Mouse (Mus musculus): ENCODE measurements around the gene Npas3. TPM values are rescaled to one million over a fixed set of nuclear protein-coding genes. Genes with fewer than 3 reads are reported as not detected.

Npas3 gene
- polyA plus RNA-seq, 1 experiment: 10.2 TPM

DNA sequence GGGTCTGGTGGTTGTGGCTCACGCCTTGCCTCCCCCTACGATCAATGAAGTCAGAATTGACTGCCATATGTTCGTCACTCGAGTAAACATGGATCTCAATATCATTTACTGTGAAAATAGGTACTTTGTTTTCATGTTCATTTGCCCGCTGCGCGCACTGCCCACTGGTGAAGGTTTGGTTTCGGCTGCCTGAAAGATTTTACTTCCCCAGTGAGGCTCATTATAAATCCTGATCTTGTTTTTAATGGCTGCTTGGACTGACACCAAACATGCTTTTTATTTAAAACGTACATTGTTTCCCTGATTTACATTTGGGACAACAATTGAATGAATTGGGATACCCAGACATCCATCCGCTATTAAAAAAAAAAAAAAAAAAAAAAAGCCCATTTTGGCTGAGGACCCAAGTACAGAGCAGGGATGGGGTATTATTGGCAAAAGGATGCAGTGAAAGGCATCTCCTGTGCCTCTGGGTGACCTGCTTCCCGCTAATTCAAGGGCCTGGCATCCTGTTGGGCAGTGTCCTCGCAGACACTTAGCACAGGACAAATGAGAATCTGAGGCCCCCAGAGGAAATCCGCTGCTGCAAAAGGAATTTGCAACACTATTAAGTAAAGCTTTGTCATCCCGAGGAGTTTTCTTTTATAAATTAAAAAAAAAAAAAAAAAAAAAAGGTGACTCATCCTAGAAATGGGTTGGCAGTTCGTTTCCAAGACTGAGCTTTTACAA is 796.3 kb downstream of the Npas3 start:
- no peak for DNase-seq (ENCODE audit: extremely low spot score in 1 of 2, low spot score in 1 of 2)

DNA sequence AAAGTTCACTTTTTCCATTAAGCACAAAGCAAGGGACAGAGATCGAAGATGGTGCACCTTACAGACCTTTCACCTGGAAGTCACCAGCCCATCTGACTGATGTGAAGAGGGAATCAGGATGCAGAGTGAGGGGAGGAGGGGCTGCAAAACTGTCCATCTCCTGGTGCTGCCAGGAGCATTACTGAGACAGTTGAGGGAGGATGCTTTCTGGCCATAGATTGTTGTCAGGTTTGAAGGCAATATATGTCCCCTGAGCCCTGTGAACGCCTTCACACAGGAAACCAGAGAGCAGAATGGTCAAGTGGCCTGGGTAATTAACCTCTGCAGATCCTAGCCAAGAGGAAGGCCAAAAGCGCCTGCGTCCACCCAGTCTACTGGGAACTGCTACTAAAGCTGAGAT is 796.9 kb downstream of the Npas3 start:
- DNase-seq (ENCODE audit: extremely low spot score in 1 of 2, low spot score in 1 of 2): no peak

DNA sequence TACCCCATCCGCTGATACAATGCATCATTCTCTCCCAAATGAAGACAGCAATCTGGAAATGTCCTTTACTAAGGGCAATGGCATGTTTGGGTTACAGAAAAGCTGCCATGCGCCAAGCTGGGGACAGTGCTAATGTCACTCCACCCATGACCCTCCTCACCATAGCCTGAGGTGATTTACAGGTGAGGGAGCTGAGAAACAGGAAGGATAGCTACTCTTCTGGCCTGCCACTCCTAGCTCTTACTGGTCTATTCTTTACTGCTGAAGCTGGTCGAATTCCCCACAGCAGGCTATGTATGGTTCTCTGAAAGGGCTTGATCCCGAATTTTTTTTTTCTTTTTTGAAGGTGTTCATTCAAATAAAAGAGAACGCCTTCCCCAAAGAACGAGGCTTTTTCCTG is 798.3 kb downstream of the Npas3 start:
- DNase-seq (ENCODE audit: extremely low spot score in 1 of 2, low spot score in 1 of 2): no peak

DNA sequence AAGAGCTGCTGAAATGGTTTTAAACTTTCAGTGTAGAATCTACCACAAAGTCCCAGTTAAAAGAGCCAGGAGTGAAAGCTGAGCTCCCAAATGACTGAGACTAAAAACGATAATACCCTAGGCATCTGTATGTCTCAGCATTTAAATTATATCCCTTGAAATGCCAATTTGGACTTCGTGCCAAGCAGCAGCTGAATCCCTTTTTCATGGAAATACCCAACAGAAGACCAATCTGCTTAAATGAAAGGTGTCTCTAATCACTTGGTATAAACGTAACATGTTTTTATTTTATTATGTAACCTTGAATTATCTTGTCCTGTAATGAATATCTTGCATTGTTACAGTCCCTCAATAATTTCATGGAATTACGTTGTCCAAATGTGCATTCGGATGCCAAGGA is 799.6 kb downstream of the Npas3 start:
- DNase-seq (ENCODE audit: extremely low spot score in 1 of 2, low spot score in 1 of 2): no peak

DNA sequence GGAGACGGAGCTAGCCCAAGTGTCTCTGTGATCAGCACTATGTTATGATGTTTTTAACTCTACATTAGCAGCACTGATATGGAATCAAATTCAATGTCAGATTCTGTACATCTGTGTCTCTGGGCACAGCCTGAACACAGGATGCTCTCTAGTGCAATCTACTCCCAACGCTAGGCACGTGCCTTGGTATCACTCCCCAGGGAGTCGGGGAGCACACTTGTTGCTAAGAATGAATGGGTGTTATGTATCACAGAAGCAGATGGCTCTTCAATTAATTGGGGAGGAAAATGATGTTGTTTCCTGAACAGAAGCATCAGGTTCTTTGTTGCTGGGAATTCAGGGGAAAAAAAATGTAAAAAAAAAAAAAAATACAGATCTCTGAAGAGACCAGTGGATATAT is 801.4 kb downstream of the Npas3 start:
- DNase-seq (ENCODE audit: extremely low spot score in 1 of 2, low spot score in 1 of 2): no peak

DNA sequence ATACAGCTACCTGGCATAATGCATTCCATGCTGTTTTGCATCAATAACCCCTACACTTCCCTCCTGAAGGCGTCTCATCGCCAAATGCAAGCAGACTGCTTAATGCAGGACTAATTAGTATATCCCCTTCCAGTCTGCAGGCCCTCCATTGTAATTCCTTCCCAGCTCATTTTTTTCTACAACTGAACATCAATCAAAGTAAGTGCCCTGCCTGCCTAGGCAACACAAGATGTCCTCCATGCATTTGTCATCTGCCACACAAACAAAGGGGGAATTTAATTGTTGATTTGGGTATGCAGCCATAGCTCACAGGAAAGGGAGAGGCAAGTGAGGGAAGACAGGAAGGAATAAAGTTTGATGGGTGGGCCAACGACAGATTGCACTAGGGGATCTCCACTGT is 804.5 kb downstream of the Npas3 start:
- no peak for DNase-seq (ENCODE audit: extremely low spot score in 1 of 2, low spot score in 1 of 2)

DNA sequence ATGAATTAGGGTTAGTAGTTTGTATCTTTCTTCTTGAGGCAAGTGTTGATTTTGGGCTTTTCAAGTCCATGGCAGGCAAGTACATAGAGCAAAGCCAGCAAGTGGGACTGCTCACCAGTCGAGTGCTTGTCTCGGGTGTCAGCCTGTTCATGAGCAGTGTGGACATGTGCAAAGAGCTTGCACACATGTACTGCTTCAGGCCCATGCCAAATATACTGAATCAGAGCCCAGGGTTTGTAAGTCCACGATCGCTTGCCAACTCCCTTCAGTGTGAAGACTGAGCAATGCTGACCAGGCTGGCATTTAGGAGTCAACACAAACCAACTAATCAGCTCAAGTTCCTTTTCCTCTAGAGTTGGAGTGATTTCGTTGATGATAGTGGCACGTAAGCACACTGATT is 805.1 kb downstream of the Npas3 start:
- no peak for DNase-seq (ENCODE audit: extremely low spot score in 1 of 2, low spot score in 1 of 2)

DNA sequence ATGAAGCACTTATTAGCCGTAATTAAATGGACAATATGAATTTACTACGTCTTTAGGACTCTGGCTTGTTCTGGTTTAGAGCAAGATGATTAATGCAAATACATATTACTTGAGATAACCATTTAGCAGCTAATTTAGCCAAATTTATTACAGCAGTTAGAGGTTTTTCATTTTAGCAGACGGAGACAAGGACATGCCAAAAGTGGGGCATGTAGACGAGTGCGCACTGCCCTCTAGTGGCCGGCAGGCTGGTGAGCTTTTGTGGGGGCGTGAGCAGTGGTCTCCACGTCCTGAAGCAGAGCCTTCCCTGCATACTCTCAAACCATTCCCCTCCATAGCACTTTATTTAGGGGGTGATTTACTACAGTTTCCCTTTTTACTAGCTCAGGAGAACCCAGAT is 812.3 kb downstream of the Npas3 start:
- DNase-seq (ENCODE audit: extremely low spot score in 1 of 2, low spot score in 1 of 2): peak; percentile 45 to 87

DNA sequence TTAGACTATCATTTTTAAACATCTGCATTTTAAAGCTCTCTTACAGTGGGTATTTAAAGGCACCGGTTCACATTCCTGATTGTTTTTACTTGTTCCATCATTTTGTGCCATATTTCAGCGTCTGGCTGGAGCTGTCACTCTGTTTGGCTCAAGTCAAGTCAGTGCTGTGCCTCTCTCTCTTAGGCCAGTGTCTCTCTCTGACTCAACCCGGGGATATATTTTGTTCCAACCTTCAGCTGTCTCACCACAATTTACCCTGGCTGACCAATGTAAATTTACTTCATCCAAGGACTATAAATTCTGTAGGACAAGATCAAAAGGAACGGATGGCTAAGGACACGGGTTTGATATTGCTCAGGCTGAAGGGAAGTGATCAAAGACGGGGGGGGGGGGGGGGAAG is 812.7 kb downstream of the Npas3 start:
- DNase-seq (ENCODE audit: extremely low spot score in 1 of 2, low spot score in 1 of 2): no peak

DNA sequence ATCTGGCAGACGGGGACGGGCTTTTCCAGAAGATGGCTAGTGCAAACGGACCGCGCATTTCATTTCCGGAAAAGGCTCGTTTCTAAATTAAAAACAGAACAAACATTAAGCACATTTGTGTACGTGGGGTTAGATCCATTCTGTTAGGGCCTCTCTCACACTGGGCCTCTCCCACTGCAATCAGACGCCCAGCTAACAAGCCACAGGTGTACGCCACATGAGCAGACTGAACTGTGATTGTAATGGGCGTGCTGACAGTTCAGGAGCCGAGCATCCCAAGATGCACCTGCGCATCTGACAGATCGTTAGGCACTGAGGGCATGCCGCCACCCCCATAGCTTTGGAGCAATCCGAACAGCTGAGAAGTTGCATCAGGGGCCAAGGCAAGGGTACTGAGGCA is 816.5 kb downstream of the Npas3 start:
- no peak for DNase-seq (ENCODE audit: extremely low spot score in 1 of 2, low spot score in 1 of 2)

DNA sequence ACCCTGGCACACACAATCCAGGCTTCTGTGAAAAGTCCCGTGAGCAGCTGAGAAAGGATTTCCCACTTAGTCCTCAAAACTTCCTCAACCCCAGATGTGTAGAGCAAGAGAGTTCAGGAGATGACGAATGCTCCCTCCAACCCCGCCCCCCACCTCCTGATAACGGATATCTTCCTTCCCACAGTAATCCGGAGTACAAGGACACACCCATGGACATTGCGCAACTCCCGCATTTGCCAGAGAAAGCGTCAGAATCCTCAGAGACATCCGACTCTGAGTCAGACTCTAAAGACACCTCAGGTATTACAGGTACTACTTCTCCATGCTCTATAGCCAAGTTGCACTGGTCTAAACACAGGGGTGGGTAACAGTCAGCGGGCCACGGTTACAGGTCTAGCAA is 817.1 kb downstream of the Npas3 start:
- no peak for DNase-seq (ENCODE audit: extremely low spot score in 1 of 2, low spot score in 1 of 2)

DNA sequence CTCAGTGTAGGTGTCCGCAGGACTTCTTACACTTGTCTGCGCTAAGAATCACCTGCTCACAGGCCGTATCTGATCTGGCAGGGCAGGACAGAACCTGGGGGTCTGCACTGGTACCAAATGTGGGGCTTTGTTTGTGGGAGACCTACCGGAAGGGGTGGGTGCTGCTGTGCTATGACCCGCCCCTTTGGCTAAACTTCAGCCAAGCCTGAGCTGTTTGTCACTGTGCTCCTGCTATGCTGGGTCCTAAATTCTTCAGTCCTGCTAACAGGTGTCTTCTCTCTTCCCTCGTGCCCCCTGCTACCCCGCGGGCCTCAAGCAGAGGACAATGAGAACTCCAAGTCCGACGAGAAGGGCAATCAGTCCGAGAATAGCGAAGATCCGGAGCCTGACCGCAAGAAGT is 818.9 kb downstream of the Npas3 start:
- DNase-seq (ENCODE audit: extremely low spot score in 1 of 2, low spot score in 1 of 2): no peak

DNA sequence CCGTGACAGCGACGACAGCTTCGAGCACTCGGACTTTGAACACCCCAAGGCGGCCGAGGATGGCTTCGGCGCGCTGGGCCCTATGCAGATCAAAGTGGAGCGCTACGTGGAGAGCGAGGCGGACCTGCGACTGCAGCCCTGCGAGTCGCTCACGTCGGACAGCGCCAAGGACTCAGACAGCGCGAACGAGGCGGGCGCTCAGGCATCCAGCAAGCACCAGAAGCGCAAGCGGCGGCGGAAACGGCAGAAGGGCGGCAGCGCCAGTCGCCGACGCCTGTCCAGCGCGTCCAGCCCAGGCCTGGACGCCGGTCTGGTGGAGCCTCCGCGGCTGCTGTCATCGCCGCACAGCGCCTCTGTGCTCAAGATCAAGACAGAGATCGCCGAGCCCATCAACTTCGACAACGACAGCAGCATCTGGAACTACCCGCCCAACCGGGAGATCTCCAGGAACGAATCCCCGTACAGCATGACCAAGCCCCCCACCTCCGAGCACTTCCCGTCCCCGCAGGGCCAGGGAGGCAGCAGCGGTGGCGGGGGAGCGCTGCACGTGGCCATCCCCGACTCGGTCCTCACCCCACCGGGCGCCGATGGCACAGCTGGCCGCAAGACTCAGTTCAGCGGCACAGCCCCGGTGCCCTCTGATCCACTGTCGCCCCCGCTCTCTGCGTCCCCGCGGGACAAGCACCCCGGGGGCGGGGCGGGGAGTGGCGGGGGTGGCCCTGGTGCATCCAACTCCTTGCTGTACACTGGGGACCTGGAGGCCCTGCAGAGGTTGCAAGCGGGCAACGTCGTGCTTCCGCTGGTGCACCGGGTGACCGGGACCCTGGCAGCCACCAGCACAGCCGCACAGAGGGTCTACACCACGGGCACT is 819.6 kb downstream of the Npas3 start:
- no peak for DNase-seq (ENCODE audit: extremely low spot score in 1 of 2, low spot score in 1 of 2)

DNA sequence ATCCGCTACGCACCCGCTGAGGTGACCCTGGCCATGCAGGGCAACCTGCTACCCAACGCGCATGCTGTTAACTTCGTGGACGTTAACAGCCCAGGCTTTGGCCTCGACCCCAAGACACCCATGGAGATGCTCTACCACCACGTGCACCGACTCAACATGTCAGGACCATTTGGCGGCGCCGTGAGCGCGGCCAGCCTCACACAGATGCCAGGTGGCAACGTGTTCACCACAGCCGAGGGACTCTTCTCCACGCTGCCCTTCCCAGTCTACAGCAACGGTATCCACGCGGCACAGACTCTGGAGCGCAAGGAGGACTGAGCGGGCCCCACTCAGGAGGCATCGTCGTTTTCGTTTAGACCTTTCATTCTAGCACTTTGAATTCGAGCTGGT is 820.3 kb downstream of the Npas3 start:
- DNase-seq (ENCODE audit: extremely low spot score in 1 of 2, low spot score in 1 of 2): no peak

DNA sequence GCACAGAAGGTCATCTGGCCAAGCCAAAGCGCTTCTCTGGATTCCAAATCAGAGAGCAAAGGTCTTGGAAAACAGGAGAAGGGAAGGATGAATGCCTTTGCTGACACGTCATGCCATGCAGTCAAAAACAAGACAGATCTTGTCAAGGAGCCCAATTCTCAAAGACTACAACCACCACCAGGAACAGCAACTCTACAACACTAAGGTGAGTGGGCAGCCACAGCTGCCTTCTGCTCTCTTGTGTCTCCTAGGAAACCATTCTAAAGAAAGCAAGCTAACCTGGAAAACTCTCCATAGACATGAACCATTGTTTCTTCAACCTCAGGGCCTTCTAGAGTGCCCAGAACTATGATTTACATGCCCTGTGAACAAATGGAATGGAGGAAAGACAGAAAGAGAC is 825.5 kb downstream of the Npas3 start:
- peak in 1 of 2 experiments; percentile 41 for DNase-seq (ENCODE audit: extremely low spot score in 1 of 2, low spot score in 1 of 2)

DNA sequence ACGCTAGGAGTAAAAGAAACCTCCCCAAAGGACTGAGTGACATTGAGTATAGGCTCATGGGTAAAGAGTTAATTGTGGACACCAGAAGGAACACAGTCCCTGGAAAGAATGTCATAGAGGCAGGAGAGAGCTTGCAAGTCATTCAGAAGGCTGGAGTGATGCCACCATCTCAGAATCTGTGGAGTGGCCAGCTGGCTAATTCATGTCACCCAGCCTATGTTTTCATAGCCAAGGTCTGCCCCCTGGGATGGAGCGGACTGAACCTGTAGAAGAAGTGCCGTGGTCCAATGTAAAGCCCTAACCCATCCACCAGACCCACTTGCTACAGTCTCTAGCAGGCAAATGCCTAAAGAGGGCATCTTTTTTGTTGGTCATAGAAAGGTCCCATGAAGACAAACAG is 832.5 kb downstream of the Npas3 start:
- DNase-seq (ENCODE audit: extremely low spot score in 1 of 2, low spot score in 1 of 2): no peak

DNA sequence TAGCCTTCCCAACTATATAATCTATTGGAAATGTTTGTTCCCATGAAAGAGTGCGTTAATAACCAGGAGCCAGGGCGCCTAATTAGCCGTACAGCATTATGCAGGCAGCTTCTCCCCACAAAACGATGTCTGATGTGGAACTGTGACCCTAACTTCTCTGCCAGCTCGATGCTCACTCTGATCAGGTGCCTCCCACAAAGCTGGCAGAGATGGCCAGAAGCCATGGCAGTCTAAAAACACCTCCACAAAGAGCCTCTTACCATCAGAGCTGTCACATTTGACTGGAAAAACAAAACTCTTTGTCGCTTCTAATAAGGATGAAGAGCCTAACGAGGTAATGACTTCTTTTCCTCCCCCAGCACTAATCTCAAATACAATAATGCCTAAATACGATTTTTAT is 845.3 kb downstream of the Npas3 start:
- no peak for DNase-seq (ENCODE audit: extremely low spot score in 1 of 2, low spot score in 1 of 2)

DNA sequence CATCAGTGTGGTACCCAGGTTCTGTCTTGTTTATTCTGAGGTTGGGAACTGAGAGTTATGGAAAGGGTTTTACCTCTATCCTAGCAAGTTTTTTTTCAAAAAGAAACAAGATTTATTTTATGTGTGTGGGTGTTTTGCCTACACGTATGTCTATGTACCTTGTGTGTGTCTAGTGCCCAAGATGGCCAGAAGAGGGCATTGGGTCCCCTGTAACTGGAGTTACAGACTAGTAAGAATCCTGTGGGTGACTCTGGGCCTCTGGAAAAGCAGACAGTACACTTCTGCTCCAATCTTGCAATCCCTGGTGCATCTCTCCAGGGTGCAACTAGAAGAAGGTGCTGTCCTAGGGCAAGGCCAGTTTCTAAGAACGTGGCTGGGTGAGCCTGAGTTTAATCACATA is 848.0 kb downstream of the Npas3 start:
- DNase-seq (ENCODE audit: extremely low spot score in 1 of 2, low spot score in 1 of 2): no peak

DNA sequence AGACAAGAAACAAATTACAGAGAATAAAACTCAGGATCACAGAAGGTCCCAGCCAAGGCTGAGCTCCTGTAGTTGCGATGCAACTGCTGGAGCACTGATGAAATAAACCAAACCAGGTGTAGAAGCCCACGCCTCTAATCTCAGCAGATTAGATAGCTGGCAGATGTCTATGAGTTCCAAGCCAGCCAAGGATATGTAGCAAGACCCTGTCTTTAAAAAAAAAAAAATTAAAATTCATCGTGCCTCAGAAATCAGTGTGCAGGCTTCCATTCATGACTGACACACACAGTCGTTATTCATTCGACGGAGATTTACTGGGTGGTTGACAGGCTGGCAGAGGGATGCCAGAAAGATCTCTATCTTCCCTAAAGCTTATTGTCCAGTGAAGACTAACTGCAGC is 849.7 kb downstream of the Npas3 start:
- no peak for DNase-seq (ENCODE audit: extremely low spot score in 1 of 2, low spot score in 1 of 2)

DNA sequence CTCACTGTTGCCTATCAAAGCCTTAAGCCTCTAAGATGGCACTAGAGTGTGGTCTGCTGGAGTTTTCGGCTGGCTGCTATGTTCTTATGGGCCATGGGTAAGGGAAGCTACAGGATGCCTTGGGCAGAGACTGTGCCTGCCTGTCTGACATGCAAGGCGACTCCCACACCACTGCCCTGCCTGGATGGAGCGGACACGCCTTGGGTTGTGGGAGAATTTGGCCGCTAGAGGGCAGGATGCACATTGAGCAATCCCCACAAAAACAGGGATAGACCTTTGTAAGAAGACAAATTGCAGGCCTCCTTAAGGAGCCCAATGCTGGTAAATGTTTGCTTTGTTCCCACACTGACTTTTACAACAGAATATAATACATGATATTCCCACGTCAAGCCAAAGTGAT is 850.3 kb downstream of the Npas3 start:
- peak; percentile 37 to 85 for DNase-seq (ENCODE audit: extremely low spot score in 1 of 2, low spot score in 1 of 2)

DNA sequence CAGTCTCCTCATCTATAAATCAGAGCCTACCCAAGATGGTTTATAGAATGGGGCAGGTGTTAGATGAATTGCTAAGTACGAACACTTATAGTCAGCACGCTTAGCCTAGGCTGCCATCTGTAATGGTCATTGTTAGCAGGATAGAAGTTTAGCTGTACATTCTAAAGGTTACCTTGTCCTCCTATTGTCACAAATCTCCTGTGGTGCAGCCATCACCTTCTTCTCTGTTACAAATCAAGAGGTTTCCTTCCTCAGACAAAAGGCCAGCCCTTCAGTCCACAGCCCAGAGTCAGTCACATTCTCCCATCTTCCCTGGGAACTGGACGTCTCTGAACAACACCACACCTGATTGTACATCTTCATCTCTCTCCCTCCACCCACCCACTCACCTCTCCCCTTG is 851.0 kb downstream of the Npas3 start:
- no peak for DNase-seq (ENCODE audit: extremely low spot score in 1 of 2, low spot score in 1 of 2)

DNA sequence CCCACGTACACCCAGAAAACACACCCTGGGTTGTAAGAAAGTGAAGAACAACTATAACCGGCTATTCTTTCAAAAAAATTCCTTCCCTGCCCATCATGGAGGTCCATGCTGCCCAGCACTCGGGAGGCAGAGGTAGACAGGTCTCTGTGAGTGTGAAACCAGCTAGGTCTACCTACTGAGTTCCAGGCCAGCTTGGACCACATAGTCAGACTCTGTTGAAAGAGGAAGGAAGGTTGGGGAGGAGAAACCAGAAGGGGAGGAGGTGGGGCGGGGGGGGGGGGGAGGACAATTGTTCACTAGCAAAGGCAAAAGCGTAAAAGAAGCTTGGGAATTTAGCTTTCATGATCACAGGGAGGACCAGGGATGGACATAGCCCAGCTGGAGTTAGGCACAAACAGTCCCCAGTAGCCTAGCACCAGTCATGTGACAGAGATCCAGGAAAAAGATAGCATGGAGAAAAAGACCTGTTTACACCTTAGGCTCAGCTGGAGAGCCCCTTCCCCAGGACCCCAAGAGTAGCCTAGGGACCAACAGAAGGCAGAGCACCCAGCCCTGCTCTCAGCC is 852.9 kb downstream of the Npas3 start:
- DNase-seq (ENCODE audit: extremely low spot score in 1 of 2, low spot score in 1 of 2): no peak
